Mouse (Mus musculus) CH12.LX (cell line): ENCODE data around the gene Ap1m2. TPM values are rescaled to one million over a fixed set of nuclear protein-coding genes. Genes with fewer than 3 reads are reported as not detected.

ENCODE experiments used
- DNase-seq: peaks from one replicate; pipeline ENCODE4 v3.0.0-alpha.2; 2013; ENCODE audit errors: extremely low read depth
- H3K27ac ChIP-seq: 2 replicates; pipeline ENCODE4 v1.5.1; 2012; ENCODE audit warnings: low read depth, mild to moderate bottlenecking, control low read depth, moderate library complexity; ENCODE audit not compliant: insufficient read depth
- H3K27me3 ChIP-seq: replicated peaks from 2 replicates; pipeline ENCODE3; 2012; ENCODE audit warnings: inconsistent platforms
- H3K36me3 ChIP-seq, 2 experiments: replicated peaks in 1 of 2; 2 replicates each; pipeline versions ENCODE3 to v1.6.1; 2012; ENCODE audit warnings: inconsistent platforms in 1 of 2, low read length in 1 of 2, mild to moderate bottlenecking in 1 of 2, mixed read lengths in 1 of 2, moderate library complexity in 1 of 2; ENCODE audit not compliant: control insufficient read depth in 1 of 2, insufficient read depth in 1 of 2
- H3K4me1 ChIP-seq, 2 experiments: 2 replicates each; pipeline ENCODE4 v1.6.1; 2012; ENCODE audit warnings: inconsistent platforms in 1 of 2, moderate library complexity in 1 of 2; ENCODE audit not compliant: insufficient read depth in 2 of 2, control insufficient read depth in 1 of 2
- H3K4me2 ChIP-seq: 2 replicates; pipeline ENCODE4 v1.6.1; 2012; ENCODE audit warnings: low read depth, mild to moderate bottlenecking, control low read depth; ENCODE audit not compliant: poor library complexity, insufficient read depth, severe bottlenecking
- H3K4me3 ChIP-seq, 3 experiments: fragments of 150-350 bp in 1 of 3; sonication (generic) in 1 of 3; replicated peaks in 1 of 3; 2 replicates each; pipeline versions ENCODE3 to v1.5.1; 2011 to 2012; ENCODE audit warnings: low read depth in 2 of 3, low read length in 2 of 3, mild to moderate bottlenecking in 2 of 3, moderate library complexity in 2 of 3, control low read depth in 1 of 3, improper control_type of control experiment in 1 of 3, inconsistent platforms in 1 of 3, mixed read lengths in 1 of 3; ENCODE audit not compliant: poor library complexity in 1 of 3
- H3K79me2 ChIP-seq: replicated peaks from 2 replicates; pipeline ENCODE4 v1.6.1; 2012; ENCODE audit warnings: mild to moderate bottlenecking, moderate library complexity; ENCODE audit not compliant: control insufficient read depth, poor library complexity, insufficient read depth, severe bottlenecking; ENCODE audit errors: extremely low read depth
- H3K9ac ChIP-seq: 2 replicates; pipeline ENCODE4 v1.6.1; 2012; ENCODE audit warnings: low read depth, mild to moderate bottlenecking, control low read depth, moderate library complexity; ENCODE audit not compliant: insufficient read depth
- H3K9me3 ChIP-seq: replicated peaks from 2 replicates; pipeline ENCODE3; 2012; ENCODE audit warnings: low read length, inconsistent platforms, mixed read lengths
- CHD2 ChIP-seq: IDR thresholded peaks from 2 replicates; pipeline ENCODE4 v1.6.1; 2011; ENCODE audit warnings: low read length, improper control_type of control experiment
- CTCF ChIP-seq, 2 experiments: IDR thresholded peaks in 1 of 2; conservative IDR thresholded peaks in 1 of 2; 2 replicates each; pipeline ENCODE4 v1.5.1; 2011 to 2012; ENCODE audit warnings: low read depth in 2 of 2, low read length in 2 of 2, improper control_type of control experiment in 1 of 2, inconsistent platforms in 1 of 2, mild to moderate bottlenecking in 1 of 2, moderate library complexity in 1 of 2
- E2F4 ChIP-seq: IDR thresholded peaks from 2 replicates; pipeline ENCODE4 v1.6.1; 2011; ENCODE audit warnings: low read depth, low read length, improper control_type of control experiment; ENCODE audit not compliant: insufficient replicate concordance
- EP300 ChIP-seq: IDR thresholded peaks from 2 replicates; pipeline ENCODE4 v1.6.1; 2011; ENCODE audit warnings: low read length, improper control_type of control experiment
- ETS1 ChIP-seq: conservative IDR thresholded peaks from 2 replicates; pipeline ENCODE4 v1.6.1; 2012; ENCODE audit warnings: low read depth, mild to moderate bottlenecking, inconsistent platforms, low read length, improper control_type of control experiment, moderate library complexity
- HCFC1 ChIP-seq: IDR thresholded peaks from 2 replicates; pipeline ENCODE4 v1.6.1; 2012; ENCODE audit warnings: low read depth, mild to moderate bottlenecking, inconsistent platforms, low read length, improper control_type of control experiment
- JUN ChIP-seq: IDR thresholded peaks from 2 replicates; pipeline ENCODE4 v1.6.1; 2011; ENCODE audit warnings: low read depth, mild to moderate bottlenecking, low read length, improper control_type of control experiment, moderate library complexity; ENCODE audit not compliant: insufficient read depth
- KAT2A ChIP-seq: IDR thresholded peaks from 2 replicates; pipeline ENCODE4 v1.6.1; 2012; ENCODE audit warnings: low read length, improper control_type of control experiment, inconsistent platforms; ENCODE audit not compliant: insufficient replicate concordance
- MAFK ChIP-seq: IDR thresholded peaks from 2 replicates; pipeline ENCODE4 v1.6.1; 2011; ENCODE audit warnings: low read length, improper control_type of control experiment; ENCODE audit not compliant: insufficient replicate concordance
- MAX ChIP-seq: IDR thresholded peaks from 2 replicates; pipeline ENCODE4 v1.6.1; 2011; ENCODE audit warnings: low read length, improper control_type of control experiment
- MAZ ChIP-seq: IDR thresholded peaks from 2 replicates; pipeline ENCODE4 v1.6.1; 2012; ENCODE audit warnings: low read depth, mild to moderate bottlenecking, inconsistent platforms, low read length, improper control_type of control experiment, moderate library complexity
- MEF2A ChIP-seq: IDR thresholded peaks from 2 replicates; pipeline ENCODE4 v1.6.1; 2014; ENCODE audit warnings: low read depth, mild to moderate bottlenecking, inconsistent platforms, low read length, improper control_type of control experiment, borderline replicate concordance
- POLR2AphosphoS2 ChIP-seq: IDR thresholded peaks from 2 replicates; pipeline ENCODE4 v1.6.1; 2011; ENCODE audit warnings: low read depth, low read length, improper control_type of control experiment
- RCOR1 ChIP-seq: conservative IDR thresholded peaks from 2 replicates; pipeline ENCODE4 v1.6.1; 2012; ENCODE audit warnings: low read depth, mild to moderate bottlenecking, inconsistent platforms, low read length, improper control_type of control experiment
- SIN3A ChIP-seq: IDR thresholded peaks from 2 replicates; pipeline ENCODE4 v1.6.1; 2012; ENCODE audit warnings: low read length, improper control_type of control experiment, inconsistent platforms
- TBP ChIP-seq: conservative IDR thresholded peaks from 2 replicates; pipeline ENCODE4 v1.6.1; 2011; ENCODE audit warnings: low read depth, low read length, improper control_type of control experiment
- USF1 ChIP-seq: IDR thresholded peaks from 2 replicates; pipeline ENCODE4 v1.6.1; 2014; ENCODE audit warnings: low read depth, mild to moderate bottlenecking, inconsistent platforms, low read length, improper control_type of control experiment
- ZMIZ1 ChIP-seq: IDR thresholded peaks from 2 replicates; pipeline ENCODE4 v1.6.1; 2012; ENCODE audit warnings: low read depth, mild to moderate bottlenecking, inconsistent platforms, low read length, improper control_type of control experiment
- dilution Hi-C: fragments of 300-500 bp; cut with MboI; formaldehyde crosslinking; loops from 2 replicates; pipeline ENCODE4 v1.14.3; 2020; ENCODE audit warnings: low sequenced_read_pairs; ENCODE audit not compliant: extremely low pct_unique_long_range_greater_than_20kb, extremely low pct_ligation_motif_present
- in situ Hi-C: fragments of 300-500 bp; cut with MboI; formaldehyde crosslinking; loops from 3 replicates; pipeline ENCODE4 v1.14.3; 2019; ENCODE audit warnings: low sequenced_read_pairs, low pct_ligation_motif_present, low pct_unique_long_range_greater_than_20kb, mixed read lengths
- polyA plus RNA-seq: library from polyadenylated mRNA; unstranded; fragments of >175 nt; gene quantifications from 2 replicates; pipeline ENCODE4 v1.2.1, GENCODE M21; 2012; ENCODE audit warnings: low read depth; ENCODE audit not compliant: insufficient read length
- total RNA-seq, 2 experiments: library from RNA; depleted of rRNA; stranded (reverse); fragments of 300-350 nt in 1 of 2; fragments of >200 nt in 1 of 2; gene quantifications; 2 replicates each; pipeline ENCODE4 v1.2.3; 2012 to 2014

The Ap1m2 gene
- total and polyA plus RNA-seq, 3 experiments: 0.51 to 2.6 (median 0.51) TPM

DNA sequence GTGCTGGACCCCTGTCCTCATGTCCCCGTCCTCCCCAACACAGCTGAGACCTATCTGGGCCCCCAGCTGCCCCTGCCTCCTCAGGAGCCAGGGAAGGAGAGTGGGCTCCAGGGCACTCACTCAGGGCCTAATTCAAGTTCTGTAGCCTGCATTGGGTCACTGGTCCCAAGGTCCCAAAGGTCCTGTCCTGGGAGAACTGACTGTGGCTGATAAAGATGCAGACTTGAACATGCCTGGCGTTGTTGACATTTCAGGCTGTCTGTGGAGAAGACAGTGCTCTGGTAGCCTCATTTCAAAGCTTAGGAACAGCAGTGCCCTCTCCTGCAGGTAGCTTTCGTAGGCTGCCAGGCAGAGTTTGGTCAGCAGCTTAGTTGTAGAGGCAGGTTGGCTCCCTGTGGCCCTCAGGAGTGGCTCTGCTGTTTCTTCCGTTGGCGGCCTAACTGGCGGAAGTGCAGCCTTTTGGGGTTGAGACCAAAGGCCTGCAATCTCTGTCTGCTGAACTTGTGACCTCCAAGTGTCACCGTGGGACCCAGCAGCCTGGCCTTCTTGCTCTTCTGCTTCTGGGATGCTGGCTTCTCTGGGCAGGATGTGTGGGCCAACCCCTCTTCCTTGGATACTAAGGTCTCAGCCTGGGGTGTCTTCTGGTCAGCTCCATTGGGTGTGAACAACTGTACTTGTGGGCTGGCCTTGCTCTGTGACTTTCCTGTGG, 38.5 kb downstream of the Ap1m2 start:
- no peaks in the 10 kb centered on the region for H3K9me3 ChIP-seq
- no peaks in the 10 kb centered on the region for H3K27me3 ChIP-seq
- H3K4me1 ChIP-seq: no peaks in the 10 kb centered on the region
- peaks cover 87 to 97% of the 10 kb centered on the region in 2 experiments for H3K36me3 ChIP-seq
- no peak overlapping the region for H3K4me2 ChIP-seq
- H3K4me3 ChIP-seq: no peak overlapping the region
- TF ChIP-seq POLR2AphosphoS2 (0 out of 2 replicates have a peak, but pooled peaks have one; percentile 15), ZMIZ1 (peak; percentile 45; the same call in 1 of the 2 replicates), KAT2A (no peak), SIN3A (no peak), MAX (no peak)
- H3K9ac ChIP-seq: no peak overlapping the region
- 0 out of 2 replicates have a peak, but pooled peaks cover 3% of the 10 kb centered on the region for H3K79me2 ChIP-seq
- dilution Hi-C loops: no loop called here
- no peak for DNase-seq
- H3K27ac ChIP-seq: no peak overlapping the region
- in situ Hi-C loops: no loop called here

DNA sequence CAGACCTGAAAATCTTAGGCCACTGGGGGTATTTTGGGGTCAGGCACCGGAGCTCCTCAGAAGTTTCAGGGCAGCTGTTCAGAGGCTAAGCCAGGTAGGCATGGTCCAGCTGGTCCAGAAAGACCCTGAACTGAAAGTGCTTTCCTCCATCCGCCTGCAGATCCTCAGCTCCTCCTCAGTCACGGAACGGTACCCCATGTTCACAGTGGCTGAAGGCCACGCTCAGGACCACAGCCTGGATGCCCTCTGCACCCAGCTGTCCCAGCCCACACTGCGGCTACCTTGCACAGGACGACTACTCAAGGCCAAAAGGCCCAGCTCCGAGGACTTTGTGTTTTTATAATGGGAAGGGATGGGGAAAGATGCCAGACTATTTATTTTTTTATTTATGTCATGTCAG, 39.0 kb downstream of the Ap1m2 start:
- Histone ChIP-seq H3K79me2 (0 out of 2 replicates have a peak, but pooled peaks cover 3% of the 10 kb centered on the region), H3K9me3 (no peaks in the 10 kb centered on the region), H3K36me3 (peaks cover 88 to 98% of the 10 kb centered on the region in 2 experiments), H3K4me1 (no peaks in the 10 kb centered on the region), H3K4me3 (no peak overlapping the region), H3K27ac (no peak overlapping the region), H3K4me2 (no peak overlapping the region), H3K27me3 (no peaks in the 10 kb centered on the region), H3K9ac (no peak overlapping the region)
- in situ Hi-C loops (no loop called here), dilution Hi-C loops (no loop called here)
- no peak for TF ChIP-seq CTCF (conservative IDR thresholded peaks at IDR 0.05 in 1 of 2, IDR thresholded peaks at IDR 0.05 in 1 of 2; ENCODE audit: low read depth in 2 of 2, low read length in 2 of 2)
- 0 out of 2 replicates have a peak, but pooled peaks have one; percentile 9 for TF ChIP-seq POLR2AphosphoS2
- DNase-seq: no peak

DNA sequence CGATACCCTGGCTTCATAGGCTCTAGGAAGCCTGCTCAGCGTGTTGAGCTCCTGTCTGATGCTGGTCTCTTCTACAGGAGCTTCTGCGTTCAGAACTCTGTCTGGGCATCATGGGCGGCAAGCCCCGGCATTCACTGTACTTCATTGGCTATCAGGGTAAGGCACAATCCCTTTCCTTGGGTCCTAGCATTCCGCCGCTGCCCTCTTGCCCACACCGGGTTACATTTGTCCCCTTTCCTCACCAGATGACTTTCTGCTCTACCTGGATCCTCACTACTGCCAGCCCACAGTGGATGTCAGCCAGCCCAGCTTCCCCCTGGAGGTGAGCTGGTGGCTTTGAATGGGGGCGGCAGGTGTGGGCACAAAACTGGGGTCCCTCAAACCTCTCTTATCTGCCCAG, 39.7 kb downstream of the Ap1m2 start:
- dilution Hi-C loops (no loop called here), in situ Hi-C loops (no loop called here)
- Histone ChIP-seq H3K27me3 (no peaks in the 10 kb centered on the region), H3K79me2 (no peaks in the 10 kb centered on the region), H3K4me3 (no peak overlapping the region), H3K36me3 (peaks cover 83 to 95% of the 10 kb centered on the region in 2 experiments), H3K9me3 (no peaks in the 10 kb centered on the region), H3K4me1 (no peaks in the 10 kb centered on the region), H3K4me2 (no peak overlapping the region), H3K9ac (no peak overlapping the region), H3K27ac (no peak overlapping the region)
- TF ChIP-seq MAX (no peak), HCFC1 (no peak), CTCF (conservative IDR thresholded peaks at IDR 0.05 in 1 of 2, IDR thresholded peaks at IDR 0.05 in 1 of 2; ENCODE audit: low read depth in 2 of 2, low read length in 2 of 2) (no peak), ETS1 (no peak), JUN (no peak), MEF2A (no peak), E2F4 (no peak), POLR2AphosphoS2 (no peak), MAFK (no peak), MAZ (no peak), KAT2A (no peak), RCOR1 (no peak), USF1 (no peak), EP300 (no peak), TBP (no peak), CHD2 (no peak)
- DNase-seq: no peak
